In the genomic region with DNA sequence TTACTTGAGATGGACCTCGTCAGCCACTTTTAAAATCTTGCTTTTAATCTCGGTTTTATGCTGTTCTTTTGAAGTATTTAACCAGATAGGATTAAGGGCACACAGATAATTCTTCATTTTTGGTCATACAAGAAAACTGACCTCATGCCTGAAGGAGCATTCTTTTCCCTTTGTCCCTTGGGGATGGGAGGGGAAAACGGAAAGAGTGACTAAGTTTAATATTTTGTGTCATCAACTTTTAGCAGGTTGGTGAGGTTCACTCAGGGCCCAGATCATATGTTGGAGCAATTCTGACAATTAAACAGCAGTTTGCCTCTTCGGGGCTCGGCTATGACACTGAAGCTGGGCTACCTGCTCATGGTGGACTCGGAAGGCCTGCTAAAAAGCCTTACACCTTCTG, we compare ENCODE assay signal across 15 mouse cellular contexts. TPM values are rescaled to one million over a fixed set of nuclear protein-coding genes. Genes with fewer than 3 reads are reported as not detected.
A peak's percentile ranks its signal among the peaks of the same experiment; 100 is the strongest.
DNase-seq lines count a peak whose midpoint lies in the region; TF ChIP-seq lines count a peak whose summit lies in the region.
"Had no signal": no experiment of that assay in that cellular context is flagged by ENCODE, and none has a peak within 500 bp of the region (broad histone marks: within the 10 kb centered on the region; RNA-seq: fewer than 3 reads in every experiment).

No protein-coding gene starts in this region.

- intact Hi-C loops in heart, postnatal 36 days (cut with DNase I): no loop called here

- no peak for TF ChIP-seq CTCF in spleen, adult 2 months (IDR thresholded peaks at IDR 0.05; ENCODE audit: extremely low read depth, insufficient read depth, insufficient read length, insufficient replicate concordance)

- H3K27me3 ChIP-seq in spleen, adult 2 months (ENCODE audit: control insufficient read depth, insufficient read depth, low read length): no peaks in the 10 kb centered on the region
- H3K27me3 ChIP-seq: forebrain, embryonic 13.5 days; liver, embryonic 13.5 days; midbrain, embryonic 13.5 days; neural tube, embryonic 13.5 days had no signal

- H3K27ac ChIP-seq in spleen, adult 2 months (ENCODE audit: insufficient read depth, low read length): 0 out of 2 replicates have a peak overlapping the region, but pooled peaks have one; percentile 26
- H3K27ac ChIP-seq: forebrain, embryonic 13.5 days; liver, embryonic 13.5 days; midbrain, embryonic 13.5 days; neural tube, embryonic 13.5 days had no signal

- DNase-seq in heart, adult 18-20 months: peak; percentile 58 to 65
- DNase-seq in heart, postnatal 36 days: no peak
- DNase-seq in spleen, adult 2 months (ENCODE audit: low read depth in 1 of 2, low spot score in 2 of 2): no peak
- no peak for DNase-seq in spleen, postnatal 14 days (ENCODE audit: low spot score in 2 of 2)
- peak; percentile 26 for DNase-seq in heart, postnatal 4 days
- DNase-seq in urinary bladder, postnatal 36 days (ENCODE audit: low spot score in 2 of 2): no peak
- DNase-seq in kidney, postnatal 10 days: no peak
- DNase-seq in kidney, postnatal 36 days: no peak
- DNase-seq: cerebellum, adult 18-20 months; kidney, postnatal 14 days; liver, embryonic 13.5 days; right cerebral cortex, postnatal 4 days had no signal

- TF ChIP-seq POLR2A in spleen, adult 2 months (IDR thresholded peaks at IDR 0.05; ENCODE audit: low read depth, low read length): no peak

- H3K36me3 ChIP-seq in spleen, adult 2 months (ENCODE audit: control insufficient read depth, insufficient read depth, low read length): peaks cover 1% of the 10 kb centered on the region; the same call in 1 of the 2 replicates
- H3K36me3 ChIP-seq: liver, embryonic 13.5 days; midbrain, embryonic 13.5 days; neural tube, embryonic 13.5 days had no signal

- H3K4me1 ChIP-seq in spleen, adult 2 months (ENCODE audit: control insufficient read depth, insufficient read depth, insufficient read length): peaks cover 30% of the 10 kb centered on the region; the same call in 1 of the 2 replicates
- H3K4me1 ChIP-seq: forebrain, embryonic 13.5 days; midbrain, embryonic 13.5 days; neural tube, embryonic 13.5 days had no signal

- no peak overlapping the region for H3K4me3 ChIP-seq in spleen, adult 2 months (ENCODE audit: extremely low read depth, insufficient read depth, insufficient read length)
- H3K4me3 ChIP-seq: forebrain, embryonic 13.5 days; liver, embryonic 13.5 days; midbrain, embryonic 13.5 days; neural tube, embryonic 13.5 days had no signal

- WGBS in spleen, adult 2 months: 74% methylated on average over 6 of the region's 6 CpGs

RNA-seq across cellular contexts. Expression of gene Wipf1, which starts 60.0 kb away (rescaled TPM):
- 10 to 100 TPM; 11.2 to 14.0 TPM for total RNA-seq in heart, adult 18-20 months (2021)
- total RNA-seq in heart, postnatal 36 days (2021): 10 to 100 TPM; 15.4 to 15.5 TPM
- polyA plus RNA-seq in spleen, adult 2 months (2012; rRNA removed): 58.7 and 72.8 TPM in 2 replicates
- 10 to 100 TPM; 19.0 to 20.8 TPM for total RNA-seq in heart, postnatal 4 days (2021)

Comparison
In these comparisons a context has a peak if more than half of its experiments do, and no peak if none do; other contexts are left out.
1. DNase-seq: peak in heart, adult 18-20 months (2 of 2) and heart, postnatal 4 days (single experiment); none in heart, postnatal 36 days (0 of 2), spleen, adult 2 months (0 of 2), spleen, postnatal 14 days (0 of 2), urinary bladder, postnatal 36 days (0 of 2), kidney, postnatal 10 days (single experiment) and kidney, postnatal 36 days (0 of 2).